Mouse (Mus musculus) retina, postnatal 1 day (tissue): ENCODE data around the gene Plek.

Experiments used
- DNase-seq: peaks from one replicate; pipeline ENCODE4 v3.0.0-alpha.2; 2012

The Plek gene

GRCm38 (mm10) chr11:16999933-17000332, 52.2 kb downstream of the Plek start:
- no peak for DNase-seq

DNA sequence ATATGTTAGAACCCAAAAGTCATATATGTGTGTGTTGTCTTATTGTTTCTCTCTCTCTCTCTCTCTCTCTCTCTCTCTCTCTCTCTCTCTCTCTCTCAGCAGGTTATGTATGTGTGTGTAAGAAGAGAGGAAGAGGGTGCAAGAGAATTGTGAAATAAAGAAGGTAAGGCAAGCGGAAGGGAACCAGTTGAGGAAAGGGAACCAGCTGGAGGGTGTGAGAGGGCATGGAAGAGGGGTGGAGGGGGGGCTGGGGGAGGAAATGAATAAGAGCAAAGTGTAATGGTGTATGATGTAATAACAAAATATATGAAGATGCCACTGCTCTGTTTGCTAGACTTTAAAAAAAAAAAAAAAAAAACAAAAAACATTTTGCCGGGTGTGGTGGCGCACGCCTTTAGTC, 52.8 kb downstream of the Plek start:
- DNase-seq = no peak

DNA sequence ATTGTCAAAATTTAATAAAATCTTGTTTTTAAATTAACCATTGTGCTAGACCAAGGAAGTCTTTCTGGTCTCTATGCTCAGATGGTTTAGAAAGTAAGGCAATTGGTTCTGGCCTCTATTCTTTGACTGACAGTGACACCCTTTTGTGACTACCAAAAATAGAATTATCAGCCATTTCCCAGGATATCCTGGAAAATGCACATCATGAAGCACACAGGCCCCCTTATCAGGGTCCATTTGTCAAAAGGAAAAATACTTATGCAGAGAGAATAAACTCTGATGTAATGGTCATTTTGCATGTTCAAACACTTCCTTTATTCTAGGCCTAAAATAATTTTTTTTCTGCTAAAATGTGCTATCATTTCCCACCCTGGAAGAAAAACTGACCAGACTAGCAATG, 54.7 kb downstream of the Plek start:
- DNase-seq = no peak

DNA sequence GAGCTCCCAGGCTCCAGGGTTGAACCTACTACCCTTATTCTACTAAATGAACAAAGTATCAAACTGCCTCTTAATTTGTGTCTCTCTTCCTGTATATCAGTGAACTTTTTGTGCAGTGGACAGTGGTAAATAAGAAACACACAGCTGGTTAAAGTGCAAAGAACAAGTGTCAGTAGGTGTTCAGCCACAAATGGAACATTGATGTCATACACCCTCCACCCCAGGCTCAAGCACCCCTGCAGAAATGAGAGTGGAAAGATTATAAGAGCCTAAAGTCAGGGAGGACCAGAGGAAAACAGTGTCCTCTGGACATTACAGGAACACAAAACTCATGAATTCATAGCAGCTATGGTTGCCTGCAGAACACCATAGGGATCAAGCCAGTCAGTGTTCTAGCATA, 55.4 kb downstream of the Plek start:
- DNase-seq = no peak

GRCm38 (mm10) chr11:16992880-16993279, 59.3 kb downstream of the Plek start:
- no peak for DNase-seq

DNA sequence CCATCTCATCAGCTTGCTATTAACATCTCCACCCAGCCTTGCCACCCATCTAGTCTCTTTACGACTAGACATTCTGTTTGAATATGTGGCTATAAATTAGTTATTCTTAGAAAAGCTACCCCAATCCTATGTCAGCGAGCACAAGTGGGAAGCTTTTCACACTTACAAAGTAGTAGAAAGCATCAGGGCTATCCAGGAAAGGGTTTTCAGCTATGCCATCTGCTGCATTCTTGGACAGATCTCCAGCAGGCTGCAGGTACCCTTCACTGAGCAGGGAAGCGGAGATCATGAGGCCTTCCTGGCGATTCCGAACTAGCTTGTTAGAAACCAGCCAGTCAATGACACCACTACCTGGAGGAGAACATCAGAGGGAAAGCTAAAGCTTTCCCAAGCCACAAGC, 62.3 kb downstream of the Plek start:
- DNase-seq = no peak

DNA sequence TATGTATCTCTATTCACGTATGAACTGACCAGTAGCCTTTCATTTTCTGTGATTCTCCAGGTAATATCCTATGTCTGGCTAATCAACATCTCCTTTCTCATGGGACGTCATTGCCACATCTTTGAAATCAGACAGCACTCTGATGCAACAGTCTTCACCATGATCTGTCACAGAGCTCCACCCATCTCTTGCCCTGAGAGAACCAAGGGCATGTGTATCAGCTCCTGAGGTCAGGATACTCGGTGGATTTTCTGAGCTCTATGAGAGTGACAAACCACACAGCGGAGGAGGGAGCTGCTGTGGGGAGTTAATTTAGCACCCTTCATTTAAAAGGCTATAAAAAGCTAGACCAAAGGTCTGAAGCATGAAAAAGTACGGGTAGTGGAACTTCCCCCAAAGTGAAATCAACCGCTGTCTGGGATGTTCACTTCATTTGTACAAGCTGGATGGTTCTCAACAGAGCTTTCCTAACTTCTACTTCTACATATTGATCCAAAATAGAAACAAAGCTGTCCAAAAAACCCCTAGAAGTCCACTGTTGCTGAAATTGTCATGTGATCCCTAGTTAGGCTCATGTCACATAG, 64.3 kb downstream of the Plek start:
- DNase-seq = no peak

DNA sequence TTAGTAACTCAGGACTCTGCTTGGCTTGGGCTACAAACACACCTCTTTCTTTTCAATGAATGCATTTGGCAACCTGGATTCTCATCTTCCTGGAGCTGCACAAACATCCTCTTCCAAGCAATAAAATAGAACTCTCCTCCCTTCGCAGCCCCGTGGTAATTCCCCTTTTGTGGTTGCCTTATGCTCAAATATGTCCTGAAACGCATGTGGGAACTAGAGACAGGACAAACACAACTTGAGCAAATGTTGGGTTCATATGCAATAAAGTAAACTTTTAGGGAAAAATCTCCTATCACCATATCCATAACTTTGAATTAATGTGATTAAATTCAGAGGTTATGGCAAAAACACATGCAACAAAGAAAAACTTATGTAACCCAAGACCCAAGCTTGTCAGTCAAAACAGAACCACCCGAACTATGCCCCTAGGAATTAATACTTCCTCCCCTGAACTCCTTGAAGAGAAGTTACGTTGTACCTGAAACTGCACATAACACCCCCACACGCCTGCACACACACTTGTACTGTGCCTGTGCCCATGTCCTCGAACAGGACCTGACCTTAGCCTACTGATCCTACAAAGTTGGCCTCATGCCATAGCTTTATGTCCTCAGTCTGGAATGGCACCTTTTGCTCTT, 65.5 kb downstream of the Plek start:
- no peak for DNase-seq

- no peak for DNase-seq
Observed at GRCm38 (mm10) chr11:16978161-16978707, 73.9 kb downstream of the Plek start.

- no peak for DNase-seq
Observed at GRCm38 (mm10) chr11:16977611-16978010, 74.6 kb downstream of the Plek start.

- no peak for DNase-seq
Observed at GRCm38 (mm10) chr11:16976937-16977336, 75.2 kb downstream of the Plek start.

DNA sequence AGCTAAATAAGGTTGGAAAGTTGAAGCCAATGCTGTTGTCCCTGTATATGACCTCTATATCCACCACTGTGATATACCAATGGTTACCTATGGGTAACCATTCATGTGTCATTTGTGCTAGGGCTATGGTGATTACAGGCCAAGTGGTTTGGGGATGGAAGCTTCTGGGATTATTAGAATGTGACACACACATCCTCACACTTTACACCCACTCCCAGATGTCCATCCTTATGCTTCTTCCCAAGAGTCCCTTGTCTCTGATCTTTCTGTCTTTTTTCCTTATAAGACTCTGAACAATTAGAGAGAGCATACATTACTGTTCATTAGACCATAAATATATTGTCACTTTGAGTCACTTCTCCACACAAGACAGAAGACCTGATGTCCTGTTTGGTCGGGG, 79.1 kb downstream of the Plek start:
- no peak for DNase-seq

- DNase-seq = no peak
Observed at GRCm38 (mm10) chr11:16972027-16972426, 80.2 kb downstream of the Plek start.

- no peak for DNase-seq
Observed at GRCm38 (mm10) chr11:16969650-16970049, 82.5 kb downstream of the Plek start.

DNA sequence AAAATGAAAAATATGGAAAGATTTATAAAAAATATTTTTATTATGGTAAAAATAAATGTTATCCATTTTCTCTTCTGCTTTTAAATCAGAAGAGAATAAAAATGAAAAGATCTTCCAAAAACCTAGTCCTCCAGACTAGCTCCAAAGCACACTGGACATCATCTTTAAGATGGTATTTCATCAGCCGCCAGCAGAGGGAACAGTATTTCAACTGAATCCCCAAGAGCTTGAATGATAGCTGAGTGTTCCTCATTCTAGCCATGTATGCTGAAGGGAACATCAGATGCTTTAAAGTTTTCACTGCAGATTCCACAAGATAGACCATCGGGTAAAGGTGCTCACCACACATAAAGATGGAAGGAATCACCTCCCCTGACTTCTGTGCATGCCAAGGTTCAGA, 84.4 kb downstream of the Plek start:
- DNase-seq = peak; percentile 59

DNA sequence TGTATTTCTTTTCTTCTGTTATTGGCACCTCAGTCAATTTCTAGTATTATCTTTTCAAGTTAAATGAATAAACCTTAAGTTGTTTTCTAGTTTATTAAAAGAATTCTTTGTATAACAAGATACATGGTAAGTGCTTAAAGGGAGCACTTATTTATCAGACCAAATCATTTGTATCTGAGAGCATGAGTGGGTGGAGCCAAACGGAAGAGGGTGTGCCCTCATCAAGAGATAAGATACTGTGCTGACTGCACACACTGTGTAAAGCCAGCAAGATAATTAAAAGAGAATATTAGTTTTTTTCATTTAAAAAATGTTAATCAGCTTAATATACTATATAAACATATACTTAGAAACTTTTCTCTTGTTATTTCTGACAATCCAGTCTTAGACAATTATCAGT, 93.7 kb downstream of the Plek start:
- no peak for DNase-seq

GRCm38 (mm10) chr11:16957030-16957429, 95.2 kb downstream of the Plek start:
- DNase-seq = no peak

DNA sequence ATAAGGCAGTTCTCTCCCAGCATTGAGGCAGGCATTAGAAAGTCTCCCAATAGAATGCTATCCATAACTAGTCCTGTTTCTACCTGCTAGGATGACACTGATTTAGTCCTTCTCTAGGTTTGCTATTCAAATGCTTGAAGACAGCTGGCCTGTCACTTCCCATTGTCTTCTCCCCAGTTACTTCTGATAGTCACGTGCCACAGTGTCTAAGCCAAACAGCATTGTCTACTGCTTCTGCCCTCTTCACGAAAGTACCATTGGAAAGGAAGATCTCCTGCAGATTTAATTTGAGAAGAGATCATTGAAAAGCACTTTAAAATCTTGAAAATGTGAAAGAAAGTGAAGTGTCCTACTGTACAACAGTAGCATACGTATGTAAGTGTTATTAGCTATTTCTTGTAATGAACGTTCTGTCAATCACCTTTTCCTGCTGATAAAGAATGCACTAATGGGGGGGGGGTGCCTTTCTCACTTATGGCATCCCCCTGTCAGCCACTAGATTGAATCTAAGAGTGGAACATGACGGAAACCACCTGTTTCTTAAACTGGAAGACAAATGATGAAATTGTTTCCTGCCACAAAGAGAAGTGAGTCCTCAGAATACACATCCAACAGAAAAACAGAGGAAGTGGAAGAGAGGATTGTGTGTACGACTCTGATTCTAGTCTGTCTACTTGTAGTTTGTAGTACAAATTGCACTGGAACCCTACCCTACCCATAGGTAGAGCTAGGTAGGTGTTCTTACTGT, 95.9 kb downstream of the Plek start:
- no peak for DNase-seq

- no peak for DNase-seq
Observed at GRCm38 (mm10) chr11:16951761-16952010, 100.5 kb downstream of the Plek start.

- DNase-seq = peak; percentile 99
Observed at GRCm38 (mm10) chr11:16950976-16951760, 101.0 kb downstream of the Plek start, which contains the start of gene Fbxo48. Fbxo48 (plus strand) TSS chr11:16951375.

DNA sequence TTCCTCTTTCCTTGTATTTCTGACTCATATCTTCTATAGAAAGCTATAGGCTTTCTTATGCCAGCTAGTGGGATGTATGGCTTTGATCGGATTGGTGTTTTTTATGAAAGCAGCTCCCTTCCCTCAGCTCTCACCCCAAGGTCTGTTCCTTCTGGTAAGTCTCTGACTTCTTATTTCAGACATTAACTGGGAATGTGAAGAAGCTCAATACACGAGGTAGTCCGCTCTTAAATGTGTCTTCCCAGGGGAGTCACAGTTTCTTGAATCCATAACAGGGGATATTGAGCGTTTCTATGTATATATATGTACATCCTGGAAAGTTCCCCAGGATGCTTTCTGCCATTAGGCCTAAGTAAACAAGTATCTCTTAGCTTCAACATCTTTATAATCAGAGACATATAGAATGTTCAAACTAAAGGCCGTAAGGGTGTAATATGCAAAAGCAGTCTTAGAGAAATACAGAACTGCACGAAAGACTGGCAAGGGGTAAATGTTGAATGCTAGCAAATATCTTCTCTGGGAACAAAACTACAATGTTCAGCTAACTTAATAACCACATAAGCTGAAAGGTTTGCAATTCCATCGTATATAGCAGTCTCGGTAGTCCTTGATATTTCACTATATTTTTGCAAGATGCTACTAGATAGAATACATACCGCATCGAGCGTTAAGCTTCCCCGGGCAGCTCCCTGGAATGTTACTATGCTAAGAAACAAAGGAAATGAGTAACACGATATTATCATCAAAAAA, 101.8 kb downstream of the Plek start:
- no peak for DNase-seq

GRCm38 (mm10) chr11:16948756-16949155, 103.4 kb downstream of the Plek start:
- DNase-seq = peak; percentile 63

DNA sequence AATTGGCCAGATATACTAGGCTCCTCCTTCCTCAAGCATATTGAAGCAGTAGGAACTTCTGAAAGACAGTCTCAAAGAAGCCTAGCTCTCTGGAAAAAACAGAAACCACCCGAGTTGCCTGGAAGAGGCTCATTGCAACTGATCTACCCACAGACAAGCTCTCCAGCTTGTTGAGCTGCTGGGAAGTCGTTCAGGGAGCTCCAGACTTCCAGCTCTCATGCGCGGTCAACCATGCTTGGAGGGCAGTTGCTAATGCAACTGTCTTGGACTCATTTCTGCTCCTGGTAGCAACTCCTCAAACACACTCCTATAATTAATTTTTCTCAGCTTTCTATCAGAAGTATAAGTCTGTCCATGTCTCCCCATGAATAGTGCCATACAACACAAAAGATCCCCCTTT, 109.2 kb downstream of the Plek start:
- DNase-seq = no peak
